Mouse (Mus musculus): Measurements from ENCODE around the gene Ikzf1. TPM values are rescaled to one million over a fixed set of nuclear protein-coding genes. Genes with fewer than 3 reads are reported as not detected.

Gene Ikzf1
- polyA plus RNA-seq, 1 experiment from 2014 or later, result 28.3 TPM

DNA sequence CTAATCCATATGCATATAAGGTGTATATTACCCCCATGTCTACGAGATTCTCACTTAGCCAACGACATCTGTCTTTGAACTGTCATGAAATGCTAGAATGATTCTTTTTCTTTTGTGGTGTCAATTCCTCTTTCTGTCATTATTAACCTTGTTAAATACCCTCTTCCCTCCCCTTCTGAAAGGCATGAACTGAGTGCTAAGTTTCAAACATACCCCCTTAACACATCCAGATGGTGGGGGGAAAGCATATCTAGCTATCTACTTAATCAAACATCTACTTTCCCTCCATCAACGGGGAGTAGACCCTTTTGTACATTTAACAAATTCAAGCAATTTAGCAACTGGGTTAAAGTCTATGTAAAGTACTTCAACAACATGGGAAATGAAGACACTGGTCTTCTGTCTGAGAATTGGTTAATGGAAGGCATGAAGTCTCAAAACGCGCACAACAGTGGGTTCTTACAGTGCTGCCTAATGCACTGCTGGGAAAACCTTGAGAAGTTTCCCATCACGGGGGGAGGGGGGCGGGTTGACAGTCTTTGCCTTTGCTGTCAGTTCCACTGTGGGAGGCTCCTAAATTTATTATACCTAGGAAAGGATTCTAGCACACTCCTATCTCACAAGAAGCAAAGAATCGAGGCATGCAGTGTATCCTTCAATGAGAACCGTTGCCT is 8.6 kb upstream of the Ikzf1 start:
- WGBS (ENCODE audit: insufficient replicate concordance), result 76% methylated on average over 9 of the region's 9 CpGs
- DNase-seq (no peak), ATAC-seq (ENCODE audit: low read depth) (no peak)

DNA sequence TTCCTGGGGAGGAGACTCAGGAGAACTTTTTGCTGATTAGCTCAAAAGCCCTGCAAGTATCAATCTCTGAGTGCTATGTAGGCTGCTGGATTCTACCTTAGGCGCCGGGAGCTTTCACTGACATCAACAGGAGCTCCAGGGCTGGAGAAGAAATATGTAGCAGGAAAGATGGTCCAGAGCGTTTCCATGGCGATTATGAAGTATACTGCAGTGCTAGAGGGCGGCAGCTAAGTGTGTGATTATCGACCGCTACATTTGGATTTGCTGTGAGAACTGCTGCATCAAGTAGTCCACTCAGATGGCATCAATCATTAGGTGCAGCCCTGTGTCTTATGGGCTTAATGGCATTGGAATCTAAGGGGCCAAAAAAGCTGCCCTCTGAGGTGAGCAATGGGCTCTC is 7.6 kb upstream of the Ikzf1 start:
- no peak overlapping the region for H3K4me2 ChIP-seq
- H3K4me1 ChIP-seq (replicated peaks), result peaks cover 13% of the 10 kb centered on the region
- H3K9me3 ChIP-seq (replicated peaks), result no peaks in the 10 kb centered on the region
- ATAC-seq (ENCODE audit: low read depth), result no peak
- H3K27ac ChIP-seq, result no peak overlapping the region
- H3K27me3 ChIP-seq, result no peaks in the 10 kb centered on the region
- H3K4me3 ChIP-seq (replicated peaks), result no peak overlapping the region
- H3K36me3 ChIP-seq, result no peaks in the 10 kb centered on the region
- DNase-seq, result no peak
- WGBS (ENCODE audit: insufficient replicate concordance), result 82% methylated on average over 7 of the region's 7 CpGs
- no peak overlapping the region for H3K9ac ChIP-seq

More for the DNA sequence above, 8.6 kb upstream of the Ikzf1 start:
- H3K4me3 ChIP-seq (replicated peaks), result no peak overlapping the region
- no peak overlapping the region for H3K27ac ChIP-seq
- H3K9me3 ChIP-seq (replicated peaks), result no peaks in the 10 kb centered on the region
- no peaks in the 10 kb centered on the region for H3K27me3 ChIP-seq
- no peak overlapping the region for H3K4me2 ChIP-seq
- no peaks in the 10 kb centered on the region for H3K36me3 ChIP-seq
- H3K4me1 ChIP-seq (replicated peaks), result peaks cover 13% of the 10 kb centered on the region
- no peak overlapping the region for H3K9ac ChIP-seq

DNA sequence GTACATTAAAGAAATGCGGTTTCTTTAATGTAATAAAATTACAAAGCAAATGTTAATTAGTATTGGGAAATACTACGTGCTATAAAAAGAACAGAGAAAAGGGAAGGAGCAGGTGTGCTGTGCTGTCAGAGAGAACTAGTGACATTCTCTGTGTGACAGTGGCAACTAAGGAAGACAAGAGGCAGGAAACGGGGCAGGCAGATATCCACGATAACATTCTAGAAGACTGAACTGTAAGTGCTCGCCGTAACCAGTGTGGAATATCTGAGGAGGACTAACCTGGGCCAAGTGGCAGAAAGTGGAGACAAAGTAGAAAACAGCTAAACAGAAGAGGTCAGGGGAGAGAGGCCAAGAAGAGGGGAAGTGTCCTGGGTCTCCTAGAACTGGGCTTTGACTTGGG is 5.8 kb upstream of the Ikzf1 start:
- peaks cover 21% of the 10 kb centered on the region for H3K4me1 ChIP-seq (replicated peaks)
- no peaks in the 10 kb centered on the region for H3K36me3 ChIP-seq
- peak overlapping the region; percentile 19 for H3K4me2 ChIP-seq
- H3K9ac ChIP-seq, result peak overlapping the region; percentile 31; the same call in 1 of the 2 replicates
- no peak overlapping the region for H3K27ac ChIP-seq
- ATAC-seq (ENCODE audit: low read depth) (peak; percentile 69), DNase-seq (no peak)
- H3K27me3 ChIP-seq, result peaks cover 2% of the 10 kb centered on the region; the same call in 1 of the 2 replicates
- 14% methylated on average over 6 of the region's 6 CpGs for WGBS (ENCODE audit: insufficient replicate concordance)
- no peak overlapping the region for H3K4me3 ChIP-seq (replicated peaks)
- no peaks in the 10 kb centered on the region for H3K9me3 ChIP-seq (replicated peaks)

DNA sequence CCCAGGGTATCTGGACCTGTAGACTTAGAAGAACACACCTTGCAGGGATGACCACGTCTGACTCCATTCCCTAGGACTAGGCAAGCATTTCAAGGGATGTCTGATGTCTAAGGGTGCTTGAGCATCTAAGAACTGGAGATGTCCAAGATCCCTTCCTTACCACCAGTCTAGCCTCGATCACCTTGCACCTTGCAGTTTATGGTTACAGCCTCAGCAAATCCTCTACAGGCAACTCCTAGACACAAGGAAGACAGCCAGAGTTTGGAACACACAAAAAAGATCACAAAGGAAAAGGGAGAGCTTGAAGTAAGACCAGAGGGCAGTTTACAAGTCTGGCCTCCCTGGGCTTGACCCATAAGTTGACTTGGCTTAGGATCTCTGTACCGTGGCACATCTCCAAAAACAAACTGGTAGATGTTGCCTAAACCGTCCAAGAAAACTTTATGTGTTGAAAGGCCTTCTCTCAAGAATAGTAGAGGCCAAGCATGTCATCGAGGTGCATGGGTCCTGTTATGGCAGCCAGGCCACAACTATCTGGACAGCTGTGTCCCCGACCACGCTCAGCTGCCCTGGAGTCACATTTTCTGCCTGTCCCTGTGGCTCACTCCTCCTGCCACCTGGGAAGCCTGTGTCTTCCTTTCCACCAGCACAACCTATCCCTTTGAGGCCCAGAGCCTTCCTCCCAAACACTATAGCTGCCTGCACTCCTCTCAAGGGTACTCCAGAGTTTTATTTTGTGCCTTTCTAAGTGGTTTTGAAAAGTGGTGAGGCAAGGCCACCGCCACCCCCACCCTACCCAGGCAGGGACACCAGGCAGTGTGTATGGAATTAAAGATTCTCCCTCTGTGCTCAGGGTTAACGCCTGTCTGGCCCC is 510 bp upstream of the Ikzf1 start:
- H3K4me3 ChIP-seq (replicated peaks), result peak overlapping the region; percentile 86
- WGBS (ENCODE audit: insufficient replicate concordance), result 48% methylated on average over 9 of the region's 9 CpGs
- H3K27ac ChIP-seq, result peak overlapping the region; percentile 91
- H3K9me3 ChIP-seq (replicated peaks), result no peaks in the 10 kb centered on the region
- no peak for ATAC-seq (ENCODE audit: low read depth)
- peak overlapping the region; percentile 89 for H3K9ac ChIP-seq
- peaks cover 14% of the 10 kb centered on the region for H3K27me3 ChIP-seq
- no peak for DNase-seq
- peak overlapping the region; percentile 91 for H3K4me2 ChIP-seq
- peaks cover 35% of the 10 kb centered on the region for H3K4me1 ChIP-seq (replicated peaks)
- H3K36me3 ChIP-seq, result no peaks in the 10 kb centered on the region

DNA sequence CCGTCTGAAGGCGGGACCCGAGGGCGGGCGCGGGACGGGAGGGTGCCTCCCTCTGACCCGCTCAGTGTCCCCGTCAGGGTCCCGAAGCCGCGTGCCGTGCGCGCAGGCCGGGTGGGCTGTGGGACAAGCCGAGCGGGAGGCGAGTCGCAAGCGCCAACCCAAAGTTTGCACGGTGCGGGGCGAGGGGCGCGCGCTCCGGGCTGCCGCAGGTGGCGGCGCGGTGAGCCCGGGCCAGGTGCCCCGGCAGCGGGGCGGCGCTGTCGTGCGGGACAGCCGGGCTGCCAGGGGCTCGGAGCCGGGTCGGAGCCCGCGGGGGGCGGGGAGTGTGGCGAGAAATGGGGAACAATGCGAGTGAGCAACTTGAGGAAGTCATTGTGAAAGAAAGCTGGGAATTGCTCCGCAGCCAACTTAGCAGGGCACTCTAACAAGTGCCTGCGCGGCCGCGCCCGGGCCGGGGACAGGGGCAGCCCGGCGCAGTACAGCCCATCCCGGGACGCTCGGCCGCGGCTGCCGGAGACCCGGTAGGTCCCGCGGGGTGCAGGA is 1.1 kb downstream of the Ikzf1 start:
- DNase-seq, result peak; percentile 58
- Histone ChIP-seq H3K9ac (peak overlapping the region; percentile 89), H3K36me3 (no peaks in the 10 kb centered on the region), H3K4me2 (peak overlapping the region; percentile 91), H3K27ac (peak overlapping the region; percentile 91), H3K27me3 (peaks cover 14% of the 10 kb centered on the region), H3K4me1 (replicated peaks) (peaks cover 48% of the 10 kb centered on the region), H3K9me3 (replicated peaks) (no peaks in the 10 kb centered on the region), H3K4me3 (replicated peaks) (peak overlapping the region; percentile 86)
- under 1% methylated on average over 66 of the region's 66 CpGs for WGBS (ENCODE audit: insufficient replicate concordance)
- peak; percentile 66 for ATAC-seq (ENCODE audit: low read depth)

DNA sequence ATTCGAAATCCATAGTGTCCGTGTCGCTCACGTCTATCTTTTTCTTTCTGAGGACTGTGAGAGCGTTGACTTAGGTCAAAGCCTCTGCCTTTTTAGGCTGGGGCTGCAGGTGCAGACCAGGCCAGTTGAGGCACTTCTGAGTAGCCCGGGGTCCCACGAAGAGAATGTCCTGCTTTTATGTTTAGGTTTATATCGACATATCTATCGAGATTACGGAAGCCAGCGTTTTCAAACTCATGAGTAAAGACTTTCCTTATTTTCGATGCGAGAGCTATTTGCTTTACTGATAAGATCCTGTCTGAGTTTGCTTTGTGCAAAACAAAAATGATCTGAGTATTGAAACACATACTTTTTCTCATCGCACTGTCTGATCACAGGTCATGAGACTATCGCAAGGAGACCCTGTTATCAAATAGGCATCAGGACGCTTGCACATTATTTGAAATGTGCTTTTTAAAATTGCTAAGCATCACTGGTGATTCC is 1.8 kb downstream of the Ikzf1 start:
- Histone ChIP-seq H3K4me3 (replicated peaks) (peak overlapping the region; percentile 86), H3K9me3 (replicated peaks) (no peaks in the 10 kb centered on the region), H3K4me2 (peak overlapping the region; percentile 91), H3K9ac (peak overlapping the region; percentile 89), H3K27ac (peak overlapping the region; percentile 91), H3K27me3 (peaks cover 14% of the 10 kb centered on the region), H3K4me1 (replicated peaks) (peaks cover 54% of the 10 kb centered on the region), H3K36me3 (no peaks in the 10 kb centered on the region)
- DNase-seq (peak; percentile 44), ATAC-seq (ENCODE audit: low read depth) (no peak)
- 3% methylated on average over 16 of the region's 16 CpGs for WGBS (ENCODE audit: insufficient replicate concordance)

GRCm38 (mm10) chr11:11687551-11688185 is 2.9 kb downstream of the Ikzf1 start:
- Histone ChIP-seq H3K27me3 (peaks cover 14% of the 10 kb centered on the region), H3K27ac (peak overlapping the region; percentile 91), H3K4me2 (peak overlapping the region; percentile 68), H3K9me3 (replicated peaks) (no peaks in the 10 kb centered on the region), H3K4me3 (replicated peaks) (peak overlapping the region; percentile 86), H3K9ac (peak overlapping the region; percentile 77), H3K4me1 (replicated peaks) (peaks cover 64% of the 10 kb centered on the region), H3K36me3 (no peaks in the 10 kb centered on the region)
- no peak for ATAC-seq (ENCODE audit: low read depth)
- 40% methylated on average over 8 of the region's 8 CpGs for WGBS (ENCODE audit: insufficient replicate concordance)
- no peak for DNase-seq

DNA sequence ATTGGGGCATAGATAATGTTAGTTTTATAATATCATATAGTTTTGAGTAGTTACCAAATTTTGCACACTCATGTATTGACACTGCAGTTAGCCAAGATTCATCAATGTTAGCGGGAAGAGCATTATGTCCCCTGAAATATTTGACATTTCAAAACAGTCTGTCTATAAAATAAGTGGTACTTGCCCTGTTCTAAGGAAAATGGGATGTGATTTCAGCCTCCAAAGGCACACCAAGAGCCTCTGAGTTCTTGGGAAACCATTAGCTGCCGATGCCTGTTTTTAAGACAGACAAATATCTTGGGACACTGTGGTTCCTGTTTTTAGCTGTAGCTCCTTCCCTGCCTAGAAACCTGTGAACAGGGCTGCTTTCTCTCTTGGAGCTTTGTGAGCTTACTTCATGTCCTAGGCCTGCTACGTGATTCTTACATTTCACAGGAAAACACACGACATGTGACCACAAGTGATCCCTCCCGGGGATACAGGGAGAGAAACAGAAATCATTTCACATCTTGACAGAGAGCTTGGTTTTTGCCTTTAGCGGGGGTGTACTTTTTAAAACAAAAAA is 4.0 kb downstream of the Ikzf1 start:
- Histone ChIP-seq H3K4me2 (peak overlapping the region; percentile 68), H3K4me3 (replicated peaks) (peak overlapping the region; percentile 86)
- 22% methylated on average over 6 of the region's 6 CpGs for WGBS (ENCODE audit: insufficient replicate concordance)

DNA sequence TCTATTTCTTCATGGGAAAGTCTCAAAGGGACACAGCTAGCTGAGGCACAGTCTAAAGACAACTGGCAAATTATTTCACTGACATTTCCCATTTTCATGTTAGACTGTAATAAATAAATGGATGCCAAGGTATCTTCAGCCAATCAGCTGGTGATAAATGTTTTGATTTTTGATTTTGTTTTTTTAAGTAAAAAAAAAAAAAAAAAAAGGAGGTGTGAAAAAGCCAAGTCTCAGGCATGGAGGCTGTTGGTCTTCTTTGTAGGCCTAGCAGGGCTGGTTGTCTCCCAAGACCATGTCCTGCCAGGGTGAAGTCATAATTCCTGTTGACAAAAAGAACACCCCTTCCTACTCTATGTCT is 4.9 kb downstream of the Ikzf1 start:
- Histone ChIP-seq H3K27me3 (peaks cover 7% of the 10 kb centered on the region; the same call in 1 of the 2 replicates), H3K9me3 (replicated peaks) (no peaks in the 10 kb centered on the region), H3K4me1 (replicated peaks) (peaks cover 68% of the 10 kb centered on the region), H3K4me3 (replicated peaks) (peak overlapping the region; percentile 86), H3K9ac (peak overlapping the region; percentile 77), H3K27ac (peak overlapping the region; percentile 91), H3K36me3 (peaks cover 3% of the 10 kb centered on the region; the same call in 1 of the 2 replicates), H3K4me2 (peak overlapping the region; percentile 68)
- ATAC-seq (ENCODE audit: low read depth) (no peak), DNase-seq (no peak)

More for the DNA sequence above, 4.0 kb downstream of the Ikzf1 start:
- Histone ChIP-seq H3K27me3 (peaks cover 14% of the 10 kb centered on the region), H3K27ac (peak overlapping the region; percentile 91), H3K4me1 (replicated peaks) (peaks cover 68% of the 10 kb centered on the region), H3K36me3 (no peaks in the 10 kb centered on the region), H3K9ac (peak overlapping the region; percentile 77), H3K9me3 (replicated peaks) (no peaks in the 10 kb centered on the region)
- ATAC-seq (ENCODE audit: low read depth) (no peak), DNase-seq (no peak)

DNA sequence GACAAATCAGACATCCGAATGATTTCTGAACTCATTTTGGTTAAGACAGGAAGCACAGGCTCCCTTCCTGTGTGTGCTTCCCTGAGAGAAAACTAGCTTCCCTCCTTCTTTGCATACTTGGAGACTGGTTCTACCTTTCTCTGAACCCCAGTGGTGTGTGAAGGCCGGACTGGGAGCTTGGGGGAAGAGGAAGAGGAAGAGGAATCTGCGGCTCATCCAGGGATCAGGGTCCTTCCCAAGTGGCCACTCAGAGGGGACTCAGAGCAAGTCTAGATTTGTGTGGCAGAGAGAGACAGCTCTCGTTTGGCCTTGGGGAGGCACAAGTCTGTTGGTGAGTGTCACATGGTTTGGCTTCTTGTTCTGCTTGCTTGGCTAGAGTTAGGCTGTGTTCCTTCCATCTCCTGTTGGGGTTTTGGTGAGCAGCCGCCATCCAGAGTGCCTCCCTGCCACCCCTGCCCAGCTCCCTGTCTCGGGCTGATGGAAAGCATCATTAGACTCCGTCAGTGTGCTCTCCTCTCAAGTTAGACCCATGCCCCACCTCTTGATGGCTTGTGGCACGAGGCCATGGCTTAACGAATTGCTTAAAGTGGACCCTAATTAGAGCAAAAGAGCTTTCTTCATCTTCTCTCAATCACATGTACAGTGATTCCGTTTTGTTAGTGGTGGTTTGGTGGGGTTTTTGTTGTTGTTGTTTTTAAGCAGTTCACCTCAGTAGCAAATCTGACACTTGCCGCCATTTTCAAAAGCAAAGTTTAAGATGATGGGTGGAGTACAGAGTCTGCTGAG is 5.4 kb downstream of the Ikzf1 start:
- 43% methylated on average over 11 of the region's 11 CpGs for WGBS (ENCODE audit: insufficient replicate concordance)
- Histone ChIP-seq H3K4me3 (replicated peaks) (peak overlapping the region; percentile 86), H3K27me3 (0 out of 2 replicates have a peak, but pooled peaks cover 2% of the 10 kb centered on the region), H3K4me2 (peak overlapping the region; percentile 68), H3K9ac (peak overlapping the region; percentile 77), H3K36me3 (peaks cover 3% of the 10 kb centered on the region; the same call in 1 of the 2 replicates), H3K27ac (peak overlapping the region; percentile 91), H3K4me1 (replicated peaks) (peaks cover 68% of the 10 kb centered on the region), H3K9me3 (replicated peaks) (no peaks in the 10 kb centered on the region)
- DNase-seq (no peak), ATAC-seq (ENCODE audit: low read depth) (no peak)

Measured in liver, embryonic 13.5 days (tissue).